Mouse (Mus musculus) large intestine, adult 2 months (tissue): ENCODE results near the gene 2410004B18Rik. TPM values are rescaled to one million over a fixed set of nuclear protein-coding genes. Genes with fewer than 3 reads are reported as not detected.

ENCODE experiments used
- DNase-seq: peaks from one replicate; pipeline ENCODE4 v3.0.0-alpha.2; 2012; ENCODE audit warnings: low read depth, low spot score
- WGBS: fragments of 180-500 bp; shearing (Covaris S2); methylation state at CpG from one replicate; pipeline ENCODE4 v1.1.7; 2018; 5-methylcytosine and 5-hydroxymethylcytosine counted together
- polyA plus RNA-seq: library from polyadenylated mRNA; depleted of rRNA; stranded (reverse); fragments of >200 nt; gene quantifications from 2 replicates; pipeline ENCODE4 v1.2.3, GENCODE M21; 2012

2410004B18Rik gene
- polyA plus RNA-seq, 1 experiment: 10.9 TPM

- WGBS: under 1% methylated on average over 39 of the region's 39 CpGs
- no peak for DNase-seq
Measured at GRCm38 (mm10) chr3:145924649-145925337, 13.0 kb upstream of the 2410004B18Rik start.

GRCm38 (mm10) chr3:145925506-145925905, 12.3 kb upstream of the 2410004B18Rik start:
- WGBS: 27% methylated on average over 5 of the region's 5 CpGs
- DNase-seq: no peak

GRCm38 (mm10) chr3:145929525-145930400, 8.1 kb upstream of the 2410004B18Rik start:
- WGBS: 75% methylated on average over 7 of the region's 7 CpGs

GRCm38 (mm10) chr3:145933845-145934244, 4.0 kb upstream of the 2410004B18Rik start:
- WGBS: 74% methylated on average over 9 of the region's 9 CpGs
- no peak for DNase-seq

More at GRCm38 (mm10) chr3:145929525-145930400, 8.1 kb upstream of the 2410004B18Rik start:
- no peak for DNase-seq

GRCm38 (mm10) chr3:145938405-145939349, 863 bp downstream of the 2410004B18Rik start:
- WGBS: 11% methylated on average over 50 of the region's 50 CpGs
- no peak for DNase-seq

- WGBS: 73% methylated on average over 12 of the region's 12 CpGs
- DNase-seq: no peak
Measured at GRCm38 (mm10) chr3:145939402-145939801, 1.6 kb downstream of the 2410004B18Rik start.

GRCm38 (mm10) chr3:145939971-145940370, 2.2 kb downstream of the 2410004B18Rik start:
- no peak for DNase-seq
- 49% methylated on average over 4 of the region's 4 CpGs for WGBS

GRCm38 (mm10) chr3:145941971-145942370, 4.2 kb downstream of the 2410004B18Rik start:
- no peak for DNase-seq
- WGBS: 6% methylated on average over 3 of the region's 3 CpGs

GRCm38 (mm10) chr3:145944348-145944747, 6.5 kb downstream of the 2410004B18Rik start:
- 84% methylated on average over 7 of the region's 7 CpGs for WGBS
- DNase-seq: no peak

GRCm38 (mm10) chr3:145945904-145946303, 8.1 kb downstream of the 2410004B18Rik start:
- no peak for DNase-seq
- 66% methylated on average over 3 of the region's 3 CpGs for WGBS

GRCm38 (mm10) chr3:145946654-145947053, 8.8 kb downstream of the 2410004B18Rik start:
- no peak for DNase-seq
- 68% methylated on average over 2 of the region's 2 CpGs for WGBS

- 54% methylated on average over 6 of the region's 6 CpGs for WGBS
- DNase-seq: no peak
Measured at GRCm38 (mm10) chr3:145947539-145948204, 9.9 kb downstream of the 2410004B18Rik start.

GRCm38 (mm10) chr3:145950034-145950814, 12.4 kb downstream of the 2410004B18Rik start:
- DNase-seq: no peak
- 10% methylated on average over 15 of the region's 15 CpGs for WGBS

GRCm38 (mm10) chr3:145950815-145951130, 13.0 kb downstream of the 2410004B18Rik start:
- no peak for DNase-seq
- 35% methylated on average over 5 of the region's 5 CpGs for WGBS

GRCm38 (mm10) chr3:145951287-145952165, 13.7 kb downstream of the 2410004B18Rik start:
- no peak for DNase-seq
- WGBS: 78% methylated on average over 17 of the region's 17 CpGs

GRCm38 (mm10) chr3:145952945-145953344, 15.1 kb downstream of the 2410004B18Rik start:
- no peak for DNase-seq
- WGBS: 38% methylated on average over 7 of the region's 7 CpGs

GRCm38 (mm10) chr3:145953411-145953810, 15.6 kb downstream of the 2410004B18Rik start:
- 38% methylated on average over 2 of the region's 2 CpGs for WGBS
- no peak for DNase-seq

GRCm38 (mm10) chr3:145959824-145960223, 22.0 kb downstream of the 2410004B18Rik start:
- 14% methylated on average over 1 of the region's 1 CpGs for WGBS
- no peak for DNase-seq
